ENCODE assay signal across 8 mouse cellular contexts in the genomic region with DNA sequence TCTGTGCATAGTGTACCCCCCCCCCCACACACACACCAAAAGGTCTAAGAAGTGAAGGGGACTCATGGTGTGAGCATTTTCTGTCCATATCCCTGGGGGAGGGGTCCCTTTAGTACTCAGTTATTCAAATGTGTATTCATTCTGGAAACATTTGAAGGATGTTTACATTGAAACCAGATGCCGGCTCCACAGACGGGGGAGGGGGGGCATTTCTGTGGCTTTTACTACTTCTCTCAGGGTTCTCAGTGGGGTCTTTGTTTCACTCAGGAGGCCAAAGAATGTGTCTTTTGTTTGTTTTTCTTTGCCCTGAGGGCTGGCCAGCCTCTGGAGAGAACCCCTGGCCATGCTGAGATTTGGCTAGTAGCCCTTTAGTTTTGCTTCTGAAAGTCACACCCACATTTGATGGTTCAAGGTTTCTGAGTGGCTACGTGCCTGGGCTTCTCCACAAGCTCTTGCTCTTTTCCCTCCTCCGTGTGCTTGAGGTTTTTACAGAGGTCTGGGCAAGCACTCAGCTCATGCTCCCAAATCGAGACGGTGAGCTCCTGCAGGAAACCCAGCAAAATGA. TPM values are rescaled to one million over a fixed set of nuclear protein-coding genes. Genes with fewer than 3 reads are reported as not detected.
A peak's percentile ranks its signal among the peaks of the same experiment; 100 is the strongest.
DNase-seq lines count a peak whose midpoint lies in the region; ATAC-seq lines count a peak whose summit lies in the region.

No protein-coding gene starts in this region.

- peak; percentile 73; the same call in 1 of the 2 replicates for ATAC-seq in hindbrain, embryonic 15.5 days (ENCODE audit: low FRiP score, low read depth)
- ATAC-seq in midbrain, embryonic 14.5 days (ENCODE audit: low FRiP score, low TSS enrichment): no peak

- H3K4me3 ChIP-seq in hindbrain, embryonic 15.5 days: no peak overlapping the region
- H3K4me3 ChIP-seq in midbrain, embryonic 14.5 days (replicated peaks; ENCODE audit: low read depth, low read length): no peak overlapping the region

- 8% methylated on average over 6 of the region's 6 CpGs for WGBS in hindbrain, embryonic 15.5 days
- WGBS in midbrain, embryonic 14.5 days: 10% methylated on average over 6 of the region's 6 CpGs

- 0 out of 2 replicates have a peak overlapping the region, but pooled peaks have one; percentile 4 for H3K4me2 ChIP-seq in hindbrain, embryonic 15.5 days
- no peak overlapping the region for H3K4me2 ChIP-seq in midbrain, embryonic 14.5 days (ENCODE audit: low read length)

- H3K36me3 ChIP-seq in hindbrain, embryonic 15.5 days: no peaks in the 10 kb centered on the region
- no peaks in the 10 kb centered on the region for H3K36me3 ChIP-seq in midbrain, embryonic 14.5 days (ENCODE audit: control insufficient read depth, insufficient read depth, low read length)

- H3K9me3 ChIP-seq in hindbrain, embryonic 15.5 days: no peaks in the 10 kb centered on the region
- no peaks in the 10 kb centered on the region for H3K9me3 ChIP-seq in midbrain, embryonic 14.5 days (ENCODE audit: control insufficient read depth, low read length)

- peaks cover 3% of the 10 kb centered on the region; the same call in 1 of the 2 replicates for H3K4me1 ChIP-seq in hindbrain, embryonic 15.5 days (replicated peaks)
- 0 out of 2 replicates have a peak, but pooled peaks cover 3% of the 10 kb centered on the region for H3K4me1 ChIP-seq in midbrain, embryonic 14.5 days (ENCODE audit: control insufficient read depth, insufficient read depth, low read length)

- H3K9ac ChIP-seq in hindbrain, embryonic 15.5 days: no peak overlapping the region
- H3K9ac ChIP-seq in midbrain, embryonic 14.5 days (replicated peaks; ENCODE audit: low read length): no peak overlapping the region

- no peaks in the 10 kb centered on the region for H3K27me3 ChIP-seq in hindbrain, embryonic 15.5 days
- H3K27me3 ChIP-seq in midbrain, embryonic 14.5 days (ENCODE audit: control insufficient read depth, insufficient read depth, low read length): no peaks in the 10 kb centered on the region

- H3K27ac ChIP-seq in hindbrain, embryonic 15.5 days (replicated peaks): no peak overlapping the region
- H3K27ac ChIP-seq in midbrain, embryonic 14.5 days (replicated peaks; ENCODE audit: low read depth, low read length): no peak overlapping the region

- DNase-seq in cerebellum, postnatal 10 days: peak; percentile 19 to 38
- no peak for DNase-seq in cerebellum, postnatal 4 days (ENCODE audit: low spot score in 2 of 2)
- DNase-seq in right cerebral cortex, postnatal 4 days: peak; percentile 17
- no peak for DNase-seq in right cerebral cortex, postnatal 14 days
- DNase-seq in midbrain, embryonic 14.5 days: peak; percentile 61
- no peak for DNase-seq in B cell, adult 2 months
- no peak for DNase-seq in spleen, postnatal 4 days (ENCODE audit: low spot score in 2 of 2)

RNA-seq across cellular contexts. Expression of a gene that starts 24.2 kb away (rescaled TPM):
- 10.5 and 11.8 TPM in 2 replicates for polyA plus RNA-seq in hindbrain, embryonic 15.5 days (2015; fragmentation: Nextera tagmentation; extraction: Ambion mirVana)
- polyA plus RNA-seq in midbrain, embryonic 14.5 days (2014; fragmentation: Nextera tagmentation; extraction: Ambion mirVana): 6.4 and 10.7 TPM in 2 replicates

Comparison
In these comparisons a context has a peak if more than half of its experiments do, and no peak if none do; other contexts are left out.
1. DNase-seq: peak in cerebellum, postnatal 10 days (2 of 2), right cerebral cortex, postnatal 4 days (single experiment) and midbrain, embryonic 14.5 days (single experiment); none in cerebellum, postnatal 4 days (0 of 2), right cerebral cortex, postnatal 14 days (single experiment), B cell, adult 2 months (0 of 2) and spleen, postnatal 4 days (0 of 2).